Mouse (Mus musculus): ENCODE results near the gene Card9.

GRCm38 (mm10) chr2:26358667-26359320 is 1.9 kb downstream of the Card9 start:
- TF ChIP-seq CTCF (IDR thresholded peaks at IDR 0.05; ENCODE audit: low read depth, low read length) (no peak), POLR2A (IDR thresholded peaks at IDR 0.05; ENCODE audit: insufficient read depth, low read length) (no peak)
